Mouse (Mus musculus) midbrain, embryonic 10.5 days (tissue): ENCODE data around the gene Kazald1. TPM values are rescaled to one million over a fixed set of nuclear protein-coding genes. Genes with fewer than 3 reads are reported as not detected.
A peak's percentile ranks its signal among the peaks of the same experiment; 100 is the strongest.

Experiments used
- DNase-seq: peaks from one replicate; pipeline ENCODE4 v3.0.0-alpha.2; 2017; ENCODE audit warnings: low spot score
- H3K27ac ChIP-seq: fragments of 300-500 bp; sonication (generic); replicated peaks from 2 replicates; pipeline ENCODE4 v1.5.1; 2016; ENCODE audit warnings: mild to moderate bottlenecking
- H3K27me3 ChIP-seq: fragments of 300-500 bp; sonication (generic); 2 replicates; pipeline ENCODE4 v1.6.1; 2016; ENCODE audit warnings: low read depth, mild to moderate bottlenecking; ENCODE audit not compliant: poor library complexity, severe bottlenecking
- H3K36me3 ChIP-seq: fragments of 300-500 bp; sonication (generic); 2 replicates; pipeline ENCODE4 v1.6.1; 2016; ENCODE audit warnings: mild to moderate bottlenecking, moderate library complexity
- H3K4me1 ChIP-seq: fragments of 300-500 bp; sonication (generic); 2 replicates; pipeline ENCODE4 v1.6.1; 2016
- H3K4me3 ChIP-seq: fragments of 300-500 bp; sonication (generic); 2 replicates; pipeline ENCODE4 v1.5.1; 2016; ENCODE audit warnings: mild to moderate bottlenecking, moderate library complexity
- H3K9me3 ChIP-seq: fragments of 300-500 bp; sonication (generic); replicated peaks from 2 replicates; pipeline ENCODE4 v1.6.1; 2016; ENCODE audit warnings: mild to moderate bottlenecking
- WGBS: fragments of 180-500 bp; shearing (Covaris S2); methylation state at CpG from one replicate; pipeline ENCODE4 v1.1.7; 2016; 5-methylcytosine and 5-hydroxymethylcytosine counted together
- polyA plus RNA-seq: library from polyadenylated mRNA; unstranded; fragments of >200 nt; fragmentation: Nextera tagmentation; extraction: Ambion mirVana; gene quantifications from 2 replicates; pipeline ENCODE4 v1.2.1, GENCODE M21; 2016

The Kazald1 gene
- 0.38 and 0.39 TPM in 2 replicates for polyA plus RNA-seq

DNA sequence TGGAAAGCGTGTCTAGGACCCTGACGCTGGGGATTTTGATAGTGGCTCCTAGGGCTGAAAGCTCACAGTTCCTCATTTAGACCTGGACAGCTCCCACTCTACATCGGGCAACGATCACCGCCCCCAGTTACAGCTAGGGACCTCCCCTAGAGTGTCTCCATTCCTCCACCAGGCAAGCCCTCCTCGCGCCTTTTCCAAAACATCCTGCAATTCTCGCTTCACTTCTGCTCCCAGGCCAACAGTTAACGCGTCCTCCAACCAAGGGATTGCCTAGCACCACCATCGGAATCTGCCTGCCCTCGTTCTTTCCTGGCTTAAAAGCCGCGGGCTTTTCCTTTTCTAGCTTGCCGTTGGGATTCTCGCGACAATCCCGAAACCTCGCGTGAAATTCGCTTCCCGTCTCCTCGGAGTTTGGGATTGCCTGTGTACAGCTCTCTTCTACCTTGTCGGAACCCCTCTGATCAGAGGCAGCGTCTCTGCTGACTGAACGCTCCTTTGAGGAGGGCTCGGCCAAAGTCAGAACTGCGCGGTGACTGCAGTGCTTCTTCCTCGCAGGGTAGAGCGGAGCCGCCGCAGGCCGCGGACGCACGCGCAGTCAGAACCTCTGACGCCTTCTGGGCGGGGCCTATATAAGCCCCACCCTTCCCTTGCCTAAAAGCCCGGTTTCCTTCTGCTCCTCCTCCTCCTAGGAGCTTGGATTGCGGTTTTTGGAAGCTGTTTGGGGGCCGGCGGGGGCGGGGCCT, at the start of gene Kazald1:
Gene Kazald1, plus strand, starts transcription at position 662 of the 743 bp plus-strand sequence.
- under 1% methylated on average over 45 of the region's 45 CpGs for WGBS
- Histone ChIP-seq H3K27ac (peak within 1 kb of the TSS; percentile 85), H3K4me3 (peak within 1 kb of the TSS; percentile 75), H3K9me3 (no peaks in the 10 kb centered on the region), H3K36me3 (no peaks in the 10 kb centered on the region), H3K27me3 (peaks cover 87% of the 10 kb centered on the region), H3K4me1 (peaks cover 54% of the 10 kb centered on the region)
- peak; percentile 93 for DNase-seq

- H3K9me3 ChIP-seq: no peaks in the 10 kb centered on the region
- H3K4me3 ChIP-seq: 0 out of 2 replicates have a peak overlapping the region, but pooled peaks have one; percentile 1
- H3K36me3 ChIP-seq: peaks cover 83% of the 10 kb centered on the region
- WGBS: 94% methylated on average over 37 of the region's 37 CpGs
- H3K4me1 ChIP-seq: peaks cover 59% of the 10 kb centered on the region
- no peaks in the 10 kb centered on the region for H3K27me3 ChIP-seq
- DNase-seq: peak; percentile 11
- H3K27ac ChIP-seq: 0 out of 2 replicates have a peak overlapping the region, but pooled peaks have one; percentile 9
Observed at GRCm38 (mm10) chr19:45025937-45026568, 49.0 kb upstream of the Kazald1 start.

DNA sequence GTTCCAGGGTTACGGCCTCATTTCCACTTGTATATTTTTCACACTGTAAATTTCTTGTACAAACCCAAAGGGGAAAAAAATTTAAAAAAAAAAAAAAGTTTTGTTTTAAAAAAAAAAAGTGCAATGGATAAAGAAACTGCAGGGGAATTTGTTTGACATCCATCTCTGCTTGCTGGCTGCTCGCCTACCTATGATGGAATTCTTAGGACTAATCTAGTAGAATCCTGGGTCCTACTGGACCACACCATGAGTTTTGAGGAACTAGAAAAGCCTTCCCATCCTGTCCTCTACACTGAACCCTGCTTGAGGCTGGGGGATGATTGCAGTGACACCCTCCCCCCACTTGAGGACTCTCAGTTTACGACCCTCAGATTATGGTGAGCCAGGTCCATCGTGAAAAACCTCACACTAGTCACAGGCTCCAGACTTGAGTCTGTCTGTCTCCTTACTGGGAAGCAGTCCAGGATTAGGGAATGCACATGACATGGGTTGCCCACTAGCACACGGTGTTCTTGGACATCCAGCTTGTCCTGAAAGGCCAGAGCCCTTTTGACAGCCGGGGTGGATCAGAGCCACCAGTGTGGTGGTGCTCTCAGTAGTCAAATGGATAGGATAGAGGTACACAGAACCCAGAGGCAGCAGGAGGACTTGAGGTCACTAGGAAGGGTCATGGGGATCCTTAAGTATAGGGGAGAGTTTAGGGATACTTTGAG, 47.9 kb upstream of the Kazald1 start:
- Histone ChIP-seq H3K9me3 (no peaks in the 10 kb centered on the region), H3K4me3 (no peak overlapping the region), H3K36me3 (peaks cover 72% of the 10 kb centered on the region), H3K4me1 (peaks cover 59% of the 10 kb centered on the region), H3K27ac (0 out of 2 replicates have a peak overlapping the region, but pooled peaks have one; percentile 38), H3K27me3 (no peaks in the 10 kb centered on the region)
- no peak for DNase-seq
- 88% methylated on average over 6 of the region's 6 CpGs for WGBS

- Histone ChIP-seq H3K27me3 (no peaks in the 10 kb centered on the region), H3K9me3 (no peaks in the 10 kb centered on the region), H3K4me3 (no peak overlapping the region), H3K36me3 (peaks cover 65% of the 10 kb centered on the region), H3K27ac (peak overlapping the region; percentile 38; the same call in 1 of the 2 replicates), H3K4me1 (peaks cover 64% of the 10 kb centered on the region)
- WGBS: 83% methylated on average over 6 of the region's 6 CpGs
- no peak for DNase-seq
Observed at GRCm38 (mm10) chr19:45027848-45028247, 47.2 kb upstream of the Kazald1 start.

GRCm38 (mm10) chr19:45028746-45029145, 46.3 kb upstream of the Kazald1 start:
- DNase-seq: no peak
- 61% methylated on average over 19 of the region's 19 CpGs for WGBS
- H3K4me3 ChIP-seq: no peak overlapping the region
- no peaks in the 10 kb centered on the region for H3K27me3 ChIP-seq
- peaks cover 56% of the 10 kb centered on the region for H3K36me3 ChIP-seq
- H3K4me1 ChIP-seq: peaks cover 62% of the 10 kb centered on the region
- H3K9me3 ChIP-seq: no peaks in the 10 kb centered on the region
- 0 out of 2 replicates have a peak overlapping the region, but pooled peaks have one; percentile 55 for H3K27ac ChIP-seq

DNA sequence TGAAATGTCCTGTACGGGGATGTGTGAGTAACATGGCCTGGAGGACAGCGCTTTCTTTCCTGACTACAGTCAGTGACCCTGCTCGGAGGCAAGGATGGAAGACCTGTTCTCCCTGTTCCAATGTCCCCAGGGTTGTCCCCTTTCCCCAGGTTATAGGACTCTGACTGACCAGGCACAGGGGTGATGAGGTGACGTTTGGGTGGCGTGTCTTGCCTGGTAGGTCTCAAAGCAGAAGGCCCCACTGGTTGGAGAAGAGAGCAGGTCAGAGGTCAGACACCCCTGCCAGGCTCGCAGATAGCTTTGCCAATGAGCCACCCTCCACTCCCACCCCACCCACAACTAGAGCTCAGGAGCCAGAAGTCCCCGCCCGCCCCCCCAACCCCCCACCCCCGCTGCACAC, 45.5 kb upstream of the Kazald1 start:
- Histone ChIP-seq H3K4me3 (no peak overlapping the region), H3K4me1 (peaks cover 59% of the 10 kb centered on the region), H3K36me3 (peaks cover 47% of the 10 kb centered on the region), H3K27ac (no peak overlapping the region), H3K9me3 (no peaks in the 10 kb centered on the region), H3K27me3 (no peaks in the 10 kb centered on the region)
- no peak for DNase-seq
- WGBS: 62% methylated on average over 9 of the region's 9 CpGs

GRCm38 (mm10) chr19:45030111-45030510, 44.9 kb upstream of the Kazald1 start:
- Histone ChIP-seq H3K27me3 (no peaks in the 10 kb centered on the region), H3K27ac (no peak overlapping the region)

GRCm38 (mm10) chr19:45030746-45031693, 44.0 kb upstream of the Kazald1 start:
- Histone ChIP-seq H3K36me3 (peaks cover 33% of the 10 kb centered on the region), H3K9me3 (no peaks in the 10 kb centered on the region), H3K4me3 (peak overlapping the region; percentile 32), H3K4me1 (peaks cover 58% of the 10 kb centered on the region), H3K27me3 (peaks cover 4% of the 10 kb centered on the region; the same call in 1 of the 2 replicates), H3K27ac (0 out of 2 replicates have a peak overlapping the region, but pooled peaks have one; percentile 25)
- 43% methylated on average over 20 of the region's 20 CpGs for WGBS
- peak; percentile 77 for DNase-seq

More at GRCm38 (mm10) chr19:45030111-45030510, 44.9 kb upstream of the Kazald1 start:
- H3K4me3 ChIP-seq: no peak overlapping the region
- no peaks in the 10 kb centered on the region for H3K9me3 ChIP-seq
- 41% methylated on average over 8 of the region's 8 CpGs for WGBS
- peaks cover 42% of the 10 kb centered on the region for H3K36me3 ChIP-seq
- peaks cover 57% of the 10 kb centered on the region for H3K4me1 ChIP-seq
- peak; percentile 72 for DNase-seq

DNA sequence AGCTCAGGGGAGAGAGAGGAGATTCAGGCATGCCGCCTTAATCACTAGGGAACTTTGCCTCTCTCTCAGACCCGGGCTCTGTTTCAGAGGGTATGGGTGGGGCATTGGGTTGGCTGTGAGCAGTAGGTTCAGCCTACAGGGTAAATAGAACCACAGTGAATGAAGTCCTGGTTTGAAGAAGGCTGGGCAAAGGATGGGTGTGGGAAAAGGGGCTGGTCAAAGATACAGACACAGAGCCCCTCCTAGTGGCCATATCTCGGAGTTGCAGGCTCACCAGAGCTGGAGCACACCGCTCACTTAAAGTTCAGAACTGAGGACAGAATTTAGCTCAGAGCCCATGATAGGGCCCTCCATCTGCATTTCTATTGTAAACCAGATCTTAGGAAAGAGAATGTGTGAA, 43.3 kb upstream of the Kazald1 start:
- Histone ChIP-seq H3K9me3 (no peaks in the 10 kb centered on the region), H3K4me1 (peaks cover 60% of the 10 kb centered on the region), H3K27me3 (peaks cover 12% of the 10 kb centered on the region), H3K36me3 (peaks cover 25% of the 10 kb centered on the region), H3K27ac (no peak overlapping the region), H3K4me3 (no peak overlapping the region)
- 15% methylated on average over 4 of the region's 4 CpGs for WGBS
- peak; percentile 73 for DNase-seq

- Histone ChIP-seq H3K4me1 (peaks cover 61% of the 10 kb centered on the region), H3K4me3 (no peak overlapping the region), H3K36me3 (peaks cover 16% of the 10 kb centered on the region), H3K9me3 (no peaks in the 10 kb centered on the region), H3K27ac (no peak overlapping the region), H3K27me3 (peaks cover 20% of the 10 kb centered on the region)
- 58% methylated on average over 17 of the region's 17 CpGs for WGBS
- DNase-seq: no peak
Observed at GRCm38 (mm10) chr19:45032570-45033332, 42.3 kb upstream of the Kazald1 start.

- H3K27ac ChIP-seq: peak overlapping the region; percentile 52
- H3K27me3 ChIP-seq: peaks cover 53% of the 10 kb centered on the region
- DNase-seq: peak; percentile 59
- H3K4me1 ChIP-seq: peaks cover 40% of the 10 kb centered on the region
- no peaks in the 10 kb centered on the region for H3K9me3 ChIP-seq
- no peak overlapping the region for H3K4me3 ChIP-seq
- H3K36me3 ChIP-seq: no peaks in the 10 kb centered on the region
- WGBS: 27% methylated on average over 16 of the region's 16 CpGs
Observed at GRCm38 (mm10) chr19:45036867-45037266, 38.2 kb upstream of the Kazald1 start.
